Mouse (Mus musculus) liver, embryonic 12.5 days (tissue): Measurements from ENCODE around the gene Cxcr2. TPM values are rescaled to one million over a fixed set of nuclear protein-coding genes. Genes with fewer than 3 reads are reported as not detected.
"Not testable (repeated sequence)": the region's sequence is repeated elsewhere in the genome, so short reads cannot be mapped to it uniquely, and the experiment has no call there.

Experiments used
- ATAC-seq: fragments of 200-750 bp; cut with Nextera tagmentation; 2 replicates; pipeline ENCODE4 v1.8.0; 2017; ENCODE audit warnings: moderate number of reproducible peaks, mild to moderate bottlenecking, moderate library complexity
- H3K27ac ChIP-seq: fragments of 300-500 bp; sonication (generic); 2 replicates; pipeline ENCODE4 v1.5.1; 2016; ENCODE audit warnings: mild to moderate bottlenecking
- H3K27me3 ChIP-seq: fragments of 300-500 bp; sonication (generic); replicated peaks from 2 replicates; pipeline ENCODE4 v1.6.1; 2016; ENCODE audit warnings: mild to moderate bottlenecking, moderate library complexity
- H3K36me3 ChIP-seq: fragments of 300-500 bp; sonication (generic); 2 replicates; pipeline ENCODE4 v1.6.1; 2016; ENCODE audit warnings: mild to moderate bottlenecking, moderate library complexity
- H3K4me1 ChIP-seq: fragments of 300-500 bp; sonication (generic); 2 replicates; pipeline ENCODE4 v1.6.1; 2016
- H3K4me2 ChIP-seq: fragments of 300-500 bp; sonication (generic); 2 replicates; pipeline ENCODE4 v1.6.1; 2016; ENCODE audit warnings: mild to moderate bottlenecking, moderate library complexity
- H3K4me3 ChIP-seq: fragments of 300-500 bp; sonication (generic); 2 replicates; pipeline ENCODE4 v1.5.1; 2016; ENCODE audit warnings: mild to moderate bottlenecking, moderate library complexity
- H3K9ac ChIP-seq: fragments of 300-500 bp; sonication (generic); 2 replicates; pipeline ENCODE4 v1.6.1; 2016; ENCODE audit warnings: mild to moderate bottlenecking, moderate library complexity
- H3K9me3 ChIP-seq: fragments of 300-500 bp; sonication (generic); replicated peaks from 2 replicates; pipeline ENCODE4 v1.6.1; 2016; ENCODE audit warnings: mild to moderate bottlenecking, moderate library complexity
- WGBS: fragments of 180-500 bp; shearing (Covaris S2); methylation state at CpG from one replicate; pipeline ENCODE4 v1.1.7; 2016; ENCODE audit not compliant: insufficient replicate concordance; 5-methylcytosine and 5-hydroxymethylcytosine counted together
- polyA plus RNA-seq: library from polyadenylated mRNA; unstranded; fragments of >200 nt; fragmentation: Nextera tagmentation; extraction: Ambion mirVana; gene quantifications from 2 replicates; pipeline ENCODE4 v1.2.1, GENCODE M21; 2016

Gene Cxcr2
- polyA plus RNA-seq, 1 experiment from 2014 or later: 0.97 TPM

GRCm38 (mm10) chr1:74149106-74149885 is 4.5 kb upstream of the Cxcr2 start:
- 0 out of 2 replicates have a peak, but pooled peaks have one; percentile 4 for ATAC-seq
- 42% methylated on average over 6 of the region's 6 CpGs for WGBS

GRCm38 (mm10) chr1:74150101-74150500 is 3.7 kb upstream of the Cxcr2 start:
- Histone ChIP-seq H3K4me3 (no peak overlapping the region), H3K4me1 (peaks cover 55% of the 10 kb centered on the region), H3K4me2 (no peak overlapping the region), H3K9ac (no peak overlapping the region), H3K27ac (no peak overlapping the region), H3K9me3 (no peaks in the 10 kb centered on the region), H3K27me3 (peaks cover 4% of the 10 kb centered on the region; the same call in 1 of the 2 replicates), H3K36me3 (no peaks in the 10 kb centered on the region)
- no peak for ATAC-seq
- 61% methylated on average over 3 of the region's 3 CpGs for WGBS

More at GRCm38 (mm10) chr1:74149106-74149885, 4.5 kb upstream of the Cxcr2 start:
- Histone ChIP-seq H3K9ac (no peak overlapping the region), H3K36me3 (no peaks in the 10 kb centered on the region), H3K4me1 (peaks cover 55% of the 10 kb centered on the region), H3K9me3 (no peaks in the 10 kb centered on the region), H3K27me3 (peaks cover 4% of the 10 kb centered on the region; the same call in 1 of the 2 replicates), H3K4me2 (no peak overlapping the region), H3K27ac (no peak overlapping the region), H3K4me3 (no peak overlapping the region)

- 18% methylated on average over 3 of the region's 3 CpGs for WGBS
- Histone ChIP-seq H3K9ac (no peak overlapping the region), H3K36me3 (no peaks in the 10 kb centered on the region), H3K4me1 (peaks cover 53% of the 10 kb centered on the region), H3K27ac (no peak overlapping the region), H3K4me3 (no peak overlapping the region), H3K4me2 (no peak overlapping the region), H3K9me3 (no peaks in the 10 kb centered on the region), H3K27me3 (peaks cover 4% of the 10 kb centered on the region; the same call in 1 of the 2 replicates)
- ATAC-seq: no peak
Measured at GRCm38 (mm10) chr1:74151091-74151490, 2.7 kb upstream of the Cxcr2 start.

- no peak for ATAC-seq
- Histone ChIP-seq H3K36me3 (no peaks in the 10 kb centered on the region), H3K9ac (no peak overlapping the region), H3K27ac (no peak overlapping the region), H3K4me3 (no peak overlapping the region), H3K4me2 (no peak overlapping the region), H3K27me3 (peaks cover 4% of the 10 kb centered on the region; the same call in 1 of the 2 replicates), H3K4me1 (peaks cover 30% of the 10 kb centered on the region), H3K9me3 (no peaks in the 10 kb centered on the region)
- WGBS: 42% methylated on average over 6 of the region's 6 CpGs
Measured at GRCm38 (mm10) chr1:74155435-74156012, 1.7 kb downstream of the Cxcr2 start.

GRCm38 (mm10) chr1:74156381-74156910 is 2.7 kb downstream of the Cxcr2 start:
- Histone ChIP-seq H3K4me2 (no peak overlapping the region; the same call in 1 of the 2 replicates), H3K9me3 (no peaks in the 10 kb centered on the region), H3K27me3 (peaks cover 4% of the 10 kb centered on the region; the same call in 1 of the 2 replicates), H3K27ac (no peak overlapping the region), H3K4me1 (peaks cover 20% of the 10 kb centered on the region), H3K9ac (no peak overlapping the region), H3K36me3 (no peaks in the 10 kb centered on the region), H3K4me3 (no peak overlapping the region)
- no peak for ATAC-seq
- whole genome bisulfite sequencing: 29% methylated on average over 14 of the region's 14 CpGs

GRCm38 (mm10) chr1:74159613-74160012 is 5.8 kb downstream of the Cxcr2 start:
- H3K27me3 ChIP-seq, H3K9ac ChIP-seq, H3K4me2 ChIP-seq, H3K9me3 ChIP-seq, H3K27ac ChIP-seq, ATAC-seq, H3K36me3 ChIP-seq, H3K4me3 ChIP-seq: not testable (repeated sequence)
- H3K4me1 ChIP-seq: peaks cover 11% of the 10 kb centered on the region
- 46% methylated on average over 5 of the region's 5 CpGs for WGBS

GRCm38 (mm10) chr1:74160036-74160435 is 6.2 kb downstream of the Cxcr2 start:
- WGBS: 42% methylated on average over 2 of the region's 2 CpGs
- H3K4me2 ChIP-seq: no peak overlapping the region
- no peak for ATAC-seq
- H3K4me1 ChIP-seq: peaks cover 11% of the 10 kb centered on the region
- no peak overlapping the region for H3K4me3 ChIP-seq
- no peaks in the 10 kb centered on the region for H3K9me3 ChIP-seq
- no peak overlapping the region for H3K9ac ChIP-seq
- no peak overlapping the region for H3K27ac ChIP-seq
- H3K27me3 ChIP-seq: peaks cover 7% of the 10 kb centered on the region; the same call in 1 of the 2 replicates
- no peaks in the 10 kb centered on the region for H3K36me3 ChIP-seq

GRCm38 (mm10) chr1:74167136-74167535 is 13.3 kb downstream of the Cxcr2 start:
- Histone ChIP-seq H3K36me3 (no peaks in the 10 kb centered on the region), H3K4me3 (no peak overlapping the region), H3K9ac (no peak overlapping the region), H3K4me2 (no peak overlapping the region), H3K27ac (no peak overlapping the region), H3K9me3 (no peaks in the 10 kb centered on the region), H3K4me1 (0 out of 2 replicates have a peak, but pooled peaks cover 5% of the 10 kb centered on the region), H3K27me3 (peaks cover 7% of the 10 kb centered on the region; the same call in 1 of the 2 replicates)
- 59% methylated on average over 5 of the region's 5 CpGs for WGBS
- no peak for ATAC-seq

- peaks cover 10% of the 10 kb centered on the region; the same call in 1 of the 2 replicates for H3K4me1 ChIP-seq
- no peak overlapping the region for H3K4me2 ChIP-seq
- 71% methylated on average over 3 of the region's 3 CpGs for whole genome bisulfite sequencing
- H3K9ac ChIP-seq: no peak overlapping the region
- ATAC-seq: no peak
- no peak overlapping the region for H3K27ac ChIP-seq
- no peaks in the 10 kb centered on the region for H3K36me3 ChIP-seq
- H3K27me3 ChIP-seq: no peaks in the 10 kb centered on the region
- H3K9me3 ChIP-seq: no peaks in the 10 kb centered on the region
- H3K4me3 ChIP-seq: no peak overlapping the region
Measured at GRCm38 (mm10) chr1:74169721-74170120, 15.9 kb downstream of the Cxcr2 start.

- no peak overlapping the region for H3K9ac ChIP-seq
- H3K4me2 ChIP-seq: no peak overlapping the region; the same call in 1 of the 2 replicates
- no peak overlapping the region for H3K4me3 ChIP-seq
- H3K36me3 ChIP-seq: no peaks in the 10 kb centered on the region
- no peak for ATAC-seq
- peaks cover 7% of the 10 kb centered on the region; the same call in 1 of the 2 replicates for H3K4me1 ChIP-seq
- no peak overlapping the region for H3K27ac ChIP-seq
- WGBS: 8% methylated on average over 3 of the region's 3 CpGs
- no peaks in the 10 kb centered on the region for H3K9me3 ChIP-seq
- H3K27me3 ChIP-seq: no peaks in the 10 kb centered on the region
Measured at GRCm38 (mm10) chr1:74172722-74173121, 18.9 kb downstream of the Cxcr2 start.

- no peak for ATAC-seq
Measured at GRCm38 (mm10) chr1:74175731-74176130, 21.9 kb downstream of the Cxcr2 start.

GRCm38 (mm10) chr1:74178618-74179017 is 24.8 kb downstream of the Cxcr2 start:
- Histone ChIP-seq H3K9ac (no peak overlapping the region), H3K27me3 (no peaks in the 10 kb centered on the region), H3K4me2 (no peak overlapping the region), H3K4me3 (no peak overlapping the region), H3K9me3 (no peaks in the 10 kb centered on the region), H3K36me3 (no peaks in the 10 kb centered on the region), H3K4me1 (no peaks in the 10 kb centered on the region), H3K27ac (no peak overlapping the region)
- 61% methylated on average over 3 of the region's 3 CpGs for WGBS
- no peak for ATAC-seq

More at GRCm38 (mm10) chr1:74175731-74176130, 21.9 kb downstream of the Cxcr2 start:
- Histone ChIP-seq H3K4me1 (peaks cover 5% of the 10 kb centered on the region; the same call in 1 of the 2 replicates), H3K9ac (no peak overlapping the region), H3K9me3 (no peaks in the 10 kb centered on the region), H3K36me3 (no peaks in the 10 kb centered on the region), H3K4me2 (no peak overlapping the region), H3K27me3 (no peaks in the 10 kb centered on the region), H3K27ac (no peak overlapping the region), H3K4me3 (no peak overlapping the region)
- WGBS: 52% methylated on average over 4 of the region's 4 CpGs
